Mouse (Mus musculus): ENCODE results near the gene Crip3. TPM values are rescaled to one million over a fixed set of nuclear protein-coding genes. Genes with fewer than 3 reads are reported as not detected.

Gene Crip3
- polyA plus RNA-seq (2014; fragmentation: Nextera tagmentation; extraction: Ambion mirVana): 1.4 and 2.2 TPM in 2 replicates

DNA sequence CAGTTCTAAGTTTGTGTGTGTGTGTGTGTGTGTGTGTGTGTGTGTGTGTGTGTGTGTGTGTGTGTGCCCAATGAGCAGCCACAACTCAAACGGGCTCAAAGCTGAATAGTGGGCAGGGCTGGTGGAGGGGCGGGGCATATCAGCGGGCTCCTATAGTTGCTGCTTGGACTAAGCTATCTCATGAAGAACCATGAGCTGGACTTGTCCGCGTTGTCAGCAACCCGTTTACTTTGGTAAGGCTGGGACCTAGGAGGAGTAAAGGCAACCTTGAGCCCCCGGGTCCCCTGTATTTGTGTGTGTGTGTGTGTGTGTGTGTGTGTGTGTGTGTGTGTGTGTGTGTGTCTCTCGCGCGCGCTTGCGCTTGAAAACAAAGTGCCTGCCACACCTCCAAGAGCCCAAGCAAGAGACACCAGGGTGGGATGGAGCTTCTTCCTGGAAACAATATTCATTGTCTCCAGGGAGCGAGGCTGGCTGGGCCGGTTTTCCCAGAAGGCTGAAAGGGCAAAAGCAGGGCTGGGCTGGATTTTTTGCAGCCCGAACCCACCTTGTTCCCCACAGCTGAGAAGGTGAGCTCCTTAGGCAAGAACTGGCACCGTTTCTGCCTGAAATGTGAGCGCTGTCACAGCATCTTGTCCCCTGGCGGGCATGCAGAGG lies at the start of gene Crip3:
Gene Crip3 (plus strand): TSS at position 166 of the 654 bp plus-strand sequence.
- Histone ChIP-seq H3K9me3 (ENCODE audit: control insufficient read depth, low read length) (no peaks in the 10 kb centered on the region), H3K4me2 (replicated peaks) (peak within 1 kb of the TSS; percentile 36), H3K9ac (no peak within 1 kb of the TSS), H3K4me3 (replicated peaks; ENCODE audit: low read length) (no peak within 1 kb of the TSS), H3K27ac (no peak within 1 kb of the TSS), H3K36me3 (replicated peaks; ENCODE audit: control insufficient read depth, insufficient read depth) (no peaks in the 10 kb centered on the region; the same call in 1 of the 2 replicates), H3K27me3 (ENCODE audit: control insufficient read depth, insufficient read depth, low read length) (no peaks in the 10 kb centered on the region), H3K4me1 (replicated peaks; ENCODE audit: control insufficient read depth, insufficient read depth, low read length) (no peaks in the 10 kb centered on the region; the same call in 1 of the 2 replicates)
- 11% methylated on average over 18 of the region's 18 CpGs for WGBS
- DNase-seq (ENCODE audit: low spot score) (no peak), ATAC-seq (ENCODE audit: low FRiP score) (no peak)

DNA sequence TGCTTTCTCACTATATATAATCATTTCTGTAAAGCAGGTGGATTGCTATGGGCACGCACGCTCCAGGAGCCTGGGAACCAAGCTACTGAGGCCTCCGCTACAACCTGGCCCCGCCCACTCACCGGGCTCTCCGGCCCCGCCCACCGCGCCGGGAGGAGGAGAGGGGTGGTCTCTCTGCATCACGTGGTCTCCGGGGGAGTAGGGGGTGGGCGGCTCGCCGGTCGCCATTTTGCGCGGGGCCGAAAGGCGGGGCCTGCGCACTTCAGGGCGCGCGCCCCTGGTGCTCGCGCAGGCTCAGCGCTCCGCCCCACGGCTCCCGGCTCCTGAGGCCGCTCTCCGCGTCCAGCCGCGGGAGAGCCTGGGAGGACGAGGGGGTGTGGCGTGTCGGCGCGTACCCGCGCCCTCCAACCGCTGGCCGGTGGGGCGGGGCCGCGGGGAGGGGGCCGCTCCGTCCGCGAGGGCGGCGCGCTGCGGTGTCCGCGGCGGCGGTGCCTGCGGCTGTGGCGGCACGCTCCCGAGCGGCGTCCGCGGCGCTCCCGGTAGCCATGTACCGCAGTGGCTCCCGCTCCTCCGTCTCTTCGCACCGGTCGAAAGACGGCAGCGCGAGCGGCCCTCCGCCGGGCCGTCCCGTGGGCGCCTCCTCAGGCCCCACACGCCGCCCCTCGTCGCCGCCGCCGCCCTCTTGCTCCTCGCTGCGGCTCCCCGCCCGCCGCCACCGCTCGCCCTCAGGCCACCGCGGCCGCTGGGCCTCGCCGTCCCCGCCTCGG lies 45.2 kb upstream of the Crip3 start, which contains the start of gene Zfp318:
Gene Zfp318 (plus strand): TSS at position 438 of the 767 bp plus-strand sequence.
- DNase-seq (ENCODE audit: low spot score) (peak; percentile 92), ATAC-seq (ENCODE audit: low FRiP score) (peak; percentile 97)
- Histone ChIP-seq H3K9ac (peak within 1 kb of the TSS; percentile 91), H3K36me3 (replicated peaks; ENCODE audit: control insufficient read depth, insufficient read depth) (peaks cover 18% of the 10 kb centered on the region), H3K27ac (peak within 1 kb of the TSS; percentile 93), H3K9me3 (ENCODE audit: control insufficient read depth, low read length) (no peaks in the 10 kb centered on the region), H3K4me2 (replicated peaks) (peak within 1 kb of the TSS; percentile 81), H3K27me3 (ENCODE audit: control insufficient read depth, insufficient read depth, low read length) (no peaks in the 10 kb centered on the region), H3K4me3 (replicated peaks; ENCODE audit: low read length) (peak within 1 kb of the TSS; percentile 84), H3K4me1 (replicated peaks; ENCODE audit: control insufficient read depth, insufficient read depth, low read length) (peaks cover 15% of the 10 kb centered on the region)
- under 1% methylated on average over 91 of the region's 105 CpGs for WGBS

DNA sequence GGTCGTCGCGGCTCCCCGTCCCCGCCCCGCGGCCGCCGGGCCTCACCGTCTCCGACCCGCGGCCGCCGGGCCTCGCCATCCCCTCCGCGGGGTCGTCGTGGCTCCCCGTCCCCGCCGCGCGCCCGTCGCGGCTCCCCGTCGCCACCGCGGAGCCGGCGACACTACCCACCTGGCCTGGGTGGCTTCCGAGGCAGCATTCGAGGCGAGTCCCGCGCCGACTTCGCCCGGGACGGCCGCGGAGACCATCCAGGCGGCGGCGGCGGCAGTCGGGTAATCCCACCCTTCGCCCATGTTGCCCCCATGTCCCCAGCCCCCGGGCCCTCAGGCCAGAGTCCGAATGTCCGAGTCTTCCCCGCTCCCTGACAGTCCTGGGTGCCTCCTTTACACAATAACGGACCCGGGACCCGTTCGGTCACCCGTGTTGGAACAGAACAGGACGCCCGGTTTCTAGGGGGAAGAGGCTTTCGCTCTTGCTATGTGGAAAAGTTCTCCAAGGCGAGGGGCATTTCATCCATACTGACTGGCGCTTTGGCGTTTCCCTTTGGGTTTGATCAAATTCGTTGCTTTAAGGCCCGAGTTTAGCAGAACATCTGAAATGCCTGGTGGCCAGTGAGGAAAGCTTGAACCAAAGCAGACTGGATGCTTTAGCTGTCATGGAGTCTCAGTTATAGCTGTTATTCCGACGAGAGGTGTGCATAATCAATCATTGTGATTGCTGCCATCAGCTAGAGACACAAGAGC lies 44.5 kb upstream of the Crip3 start:
- 1% methylated on average over 65 of the region's 70 CpGs for WGBS
- Histone ChIP-seq H3K4me2 (replicated peaks) (peak overlapping the region; percentile 81), H3K9me3 (ENCODE audit: control insufficient read depth, low read length) (no peaks in the 10 kb centered on the region), H3K36me3 (replicated peaks; ENCODE audit: control insufficient read depth, insufficient read depth) (peaks cover 25% of the 10 kb centered on the region), H3K4me1 (replicated peaks; ENCODE audit: control insufficient read depth, insufficient read depth, low read length) (peaks cover 15% of the 10 kb centered on the region), H3K27ac (peak overlapping the region; percentile 93), H3K9ac (peak overlapping the region; percentile 91), H3K4me3 (replicated peaks; ENCODE audit: low read length) (peak overlapping the region; percentile 84), H3K27me3 (ENCODE audit: control insufficient read depth, insufficient read depth, low read length) (no peaks in the 10 kb centered on the region)
- DNase-seq (ENCODE audit: low spot score): peak; percentile 41
- ATAC-seq (ENCODE audit: low FRiP score): peak; percentile 19; the same call in 1 of the 2 replicates

- Histone ChIP-seq H3K4me2 (replicated peaks) (no peak overlapping the region), H3K27me3 (ENCODE audit: control insufficient read depth, insufficient read depth, low read length) (no peaks in the 10 kb centered on the region), H3K4me1 (replicated peaks; ENCODE audit: control insufficient read depth, insufficient read depth, low read length) (peaks cover 15% of the 10 kb centered on the region), H3K27ac (no peak overlapping the region), H3K4me3 (replicated peaks; ENCODE audit: low read length) (no peak overlapping the region), H3K36me3 (replicated peaks; ENCODE audit: control insufficient read depth, insufficient read depth) (peaks cover 48% of the 10 kb centered on the region), H3K9me3 (ENCODE audit: control insufficient read depth, low read length) (no peaks in the 10 kb centered on the region), H3K9ac (no peak overlapping the region)
- DNase-seq (ENCODE audit: low spot score) (no peak), ATAC-seq (ENCODE audit: low FRiP score) (no peak)
- 83% methylated on average over 3 of the region's 3 CpGs for WGBS
Observed at GRCm38 (mm10) chr17:46388200-46388599, 40.5 kb upstream of the Crip3 start.

- Histone ChIP-seq H3K27me3 (ENCODE audit: control insufficient read depth, insufficient read depth, low read length) (no peaks in the 10 kb centered on the region), H3K27ac (no peak overlapping the region), H3K9me3 (ENCODE audit: control insufficient read depth, low read length) (no peaks in the 10 kb centered on the region), H3K4me1 (replicated peaks; ENCODE audit: control insufficient read depth, insufficient read depth, low read length) (no peaks in the 10 kb centered on the region), H3K4me3 (replicated peaks; ENCODE audit: low read length) (no peak overlapping the region), H3K9ac (no peak overlapping the region), H3K4me2 (replicated peaks) (no peak overlapping the region), H3K36me3 (replicated peaks; ENCODE audit: control insufficient read depth, insufficient read depth) (peaks cover 78% of the 10 kb centered on the region)
- 42% methylated on average over 2 of the region's 2 CpGs for WGBS
- DNase-seq (ENCODE audit: low spot score) (peak; percentile 71), ATAC-seq (ENCODE audit: low FRiP score) (no peak)
Observed at GRCm38 (mm10) chr17:46393012-46393411, 35.7 kb upstream of the Crip3 start.

DNA sequence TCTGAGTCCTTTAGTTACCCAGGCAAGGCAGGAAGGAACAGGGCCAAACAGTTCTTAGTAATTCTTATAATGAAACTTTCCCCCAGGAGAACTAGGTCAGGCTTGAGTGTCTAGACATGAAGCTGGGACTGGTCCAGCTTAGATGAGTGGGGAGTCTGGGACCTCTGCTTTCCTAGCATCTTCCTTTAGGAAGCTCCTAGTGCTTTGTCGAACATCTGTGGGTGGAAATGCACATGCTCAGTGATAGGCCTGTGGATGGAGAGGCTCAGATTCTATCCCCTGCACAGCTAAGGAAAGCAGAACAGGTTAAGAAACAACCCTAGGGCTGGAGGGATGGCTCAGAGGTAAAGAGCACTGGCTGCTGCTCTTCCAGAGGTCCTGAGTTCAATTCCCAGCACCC lies 34.1 kb upstream of the Crip3 start:
- H3K4me3 ChIP-seq (replicated peaks; ENCODE audit: low read length): no peak overlapping the region
- H3K9ac ChIP-seq: no peak overlapping the region
- 83% methylated on average over 1 of the region's 1 CpGs for WGBS
- no peak overlapping the region for H3K27ac ChIP-seq
- no peaks in the 10 kb centered on the region for H3K9me3 ChIP-seq (ENCODE audit: control insufficient read depth, low read length)
- H3K4me1 ChIP-seq (replicated peaks; ENCODE audit: control insufficient read depth, insufficient read depth, low read length): no peaks in the 10 kb centered on the region
- no peak for DNase-seq (ENCODE audit: low spot score)
- ATAC-seq (ENCODE audit: low FRiP score): no peak
- H3K36me3 ChIP-seq (replicated peaks; ENCODE audit: control insufficient read depth, insufficient read depth): peaks cover 78% of the 10 kb centered on the region
- no peaks in the 10 kb centered on the region for H3K27me3 ChIP-seq (ENCODE audit: control insufficient read depth, insufficient read depth, low read length)
- no peak overlapping the region for H3K4me2 ChIP-seq (replicated peaks)

GRCm38 (mm10) chr17:46408478-46408877 lies 20.2 kb upstream of the Crip3 start:
- H3K9me3 ChIP-seq (ENCODE audit: control insufficient read depth, low read length): no peaks in the 10 kb centered on the region
- peak; percentile 62 for DNase-seq (ENCODE audit: low spot score)
- H3K36me3 ChIP-seq (replicated peaks; ENCODE audit: control insufficient read depth, insufficient read depth): peaks cover 92% of the 10 kb centered on the region
- no peaks in the 10 kb centered on the region for H3K27me3 ChIP-seq (ENCODE audit: control insufficient read depth, insufficient read depth, low read length)
- no peak overlapping the region for H3K4me3 ChIP-seq (replicated peaks; ENCODE audit: low read length)
- no peak overlapping the region for H3K27ac ChIP-seq
- WGBS: 23% methylated on average over 3 of the region's 3 CpGs
- no peaks in the 10 kb centered on the region for H3K4me1 ChIP-seq (replicated peaks; ENCODE audit: control insufficient read depth, insufficient read depth, low read length)
- no peak overlapping the region for H3K4me2 ChIP-seq (replicated peaks)
- no peak for ATAC-seq (ENCODE audit: low FRiP score)
- no peak overlapping the region for H3K9ac ChIP-seq

DNA sequence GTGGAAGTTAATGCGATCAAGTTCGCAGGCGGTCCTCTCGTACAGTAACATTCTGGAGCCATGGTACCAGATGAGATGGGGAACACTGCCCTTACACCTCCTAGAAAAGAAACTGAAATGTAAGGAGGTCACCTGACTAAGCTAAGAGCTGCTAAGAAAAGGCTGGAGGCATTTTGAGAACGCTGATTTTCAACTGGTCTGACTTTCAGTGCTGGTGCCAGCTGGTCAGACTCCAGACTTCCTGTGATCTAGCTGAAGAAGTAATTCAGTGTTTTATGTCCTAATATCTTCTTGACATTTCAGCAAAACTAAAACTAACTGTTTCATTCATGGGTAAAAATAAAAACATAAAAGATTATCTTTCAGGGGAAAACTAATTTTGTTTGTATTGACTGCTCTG lies 10.1 kb upstream of the Crip3 start:
- no peak overlapping the region for H3K27ac ChIP-seq
- H3K4me1 ChIP-seq (replicated peaks; ENCODE audit: control insufficient read depth, insufficient read depth, low read length): no peaks in the 10 kb centered on the region
- ATAC-seq (ENCODE audit: low FRiP score) (no peak), DNase-seq (ENCODE audit: low spot score) (no peak)
- H3K9me3 ChIP-seq (ENCODE audit: control insufficient read depth, low read length): no peaks in the 10 kb centered on the region
- WGBS: 76% methylated on average over 5 of the region's 5 CpGs
- H3K4me2 ChIP-seq (replicated peaks): no peak overlapping the region
- peaks cover 37% of the 10 kb centered on the region for H3K36me3 ChIP-seq (replicated peaks; ENCODE audit: control insufficient read depth, insufficient read depth)
- H3K9ac ChIP-seq: no peak overlapping the region
- H3K27me3 ChIP-seq (ENCODE audit: control insufficient read depth, insufficient read depth, low read length): no peaks in the 10 kb centered on the region
- H3K4me3 ChIP-seq (replicated peaks; ENCODE audit: low read length): no peak overlapping the region

DNA sequence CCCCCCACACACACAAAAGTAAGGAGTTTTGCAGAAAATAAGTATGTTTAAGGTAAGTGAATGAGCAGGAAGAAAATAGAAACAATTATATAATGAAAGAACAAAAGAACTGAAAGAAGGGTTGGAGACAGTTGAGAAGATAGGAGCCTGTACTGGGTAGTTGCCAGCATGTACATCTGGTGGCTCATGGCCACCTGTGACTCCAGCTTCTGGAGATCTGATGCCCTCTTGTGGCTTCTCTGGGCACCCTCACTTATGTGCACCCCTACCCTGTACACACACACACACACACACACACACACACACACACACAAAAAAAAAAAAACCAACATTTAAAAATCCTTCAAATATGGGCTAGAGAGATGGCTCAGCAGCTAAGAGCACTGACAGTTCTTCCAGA lies 9.0 kb upstream of the Crip3 start:
- Histone ChIP-seq H3K27ac (no peak overlapping the region), H3K9ac (no peak overlapping the region), H3K36me3 (replicated peaks; ENCODE audit: control insufficient read depth, insufficient read depth) (peaks cover 27% of the 10 kb centered on the region), H3K4me3 (replicated peaks; ENCODE audit: low read length) (no peak overlapping the region), H3K27me3 (ENCODE audit: control insufficient read depth, insufficient read depth, low read length) (no peaks in the 10 kb centered on the region), H3K4me1 (replicated peaks; ENCODE audit: control insufficient read depth, insufficient read depth, low read length) (no peaks in the 10 kb centered on the region), H3K9me3 (ENCODE audit: control insufficient read depth, low read length) (no peaks in the 10 kb centered on the region), H3K4me2 (replicated peaks) (no peak overlapping the region)
- ATAC-seq (ENCODE audit: low FRiP score): no peak
- no peak for DNase-seq (ENCODE audit: low spot score)

Measured in hindbrain, embryonic 14.5 days (tissue).